Mouse (Mus musculus): ENCODE measurements at regions not wholly inside any gene's neighbourhood (a gene's known extent, or its start where the extent isn't known, plus 50 kb on each side); places are given as distances from the start of the nearest gene placed in this dataset.

DNA sequence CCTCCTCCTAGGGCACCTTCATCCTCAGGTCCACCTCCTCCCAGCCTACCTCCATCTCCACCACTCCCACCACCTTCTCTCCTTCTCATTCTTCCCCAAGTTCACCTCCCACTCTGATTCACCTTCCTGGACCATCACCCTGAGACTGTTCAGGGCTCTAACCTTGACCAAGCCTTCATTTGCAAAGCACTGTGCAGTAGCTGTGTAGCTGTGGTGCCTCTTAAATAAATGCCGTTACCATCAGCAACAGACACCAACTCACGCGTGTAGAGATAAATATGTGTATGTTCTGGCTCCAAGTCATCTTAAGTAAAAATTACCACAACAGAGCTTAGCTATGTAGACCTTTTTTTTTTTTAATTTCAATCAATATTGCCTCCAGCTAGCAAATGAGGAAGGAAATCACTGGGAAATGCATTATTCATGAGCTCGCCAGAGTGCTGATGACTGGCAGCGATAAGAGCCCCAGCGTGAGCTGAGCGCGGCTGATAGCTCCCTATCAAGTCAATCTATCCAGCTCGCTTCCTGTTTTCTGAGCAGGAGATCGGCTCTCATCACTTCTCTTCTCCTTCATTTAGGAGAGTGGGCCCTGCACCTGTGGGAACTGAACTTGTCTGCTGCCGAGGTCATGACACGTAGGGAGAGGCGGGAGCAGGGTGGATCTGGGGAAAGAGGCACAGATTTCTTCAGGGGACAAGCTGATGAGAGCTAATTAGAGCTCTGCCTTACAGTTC is 185.9 kb upstream of the Six2 start:
- no peak for TF ChIP-seq CTCF (IDR thresholded peaks at IDR 0.05; ENCODE audit: low read depth)
- TF ChIP-seq EP300 (IDR thresholded peaks at IDR 0.05; ENCODE audit: low read depth) = no peak
